Mouse (Mus musculus) layer of hippocampus, adult 9-10 months (tissue): ENCODE data around the gene Pth.

Source experiments
- DNase-seq: peaks from one replicate; pipeline ENCODE4 v3.0.0; 2022; ENCODE audit warnings: low spot score

Pth gene

DNA sequence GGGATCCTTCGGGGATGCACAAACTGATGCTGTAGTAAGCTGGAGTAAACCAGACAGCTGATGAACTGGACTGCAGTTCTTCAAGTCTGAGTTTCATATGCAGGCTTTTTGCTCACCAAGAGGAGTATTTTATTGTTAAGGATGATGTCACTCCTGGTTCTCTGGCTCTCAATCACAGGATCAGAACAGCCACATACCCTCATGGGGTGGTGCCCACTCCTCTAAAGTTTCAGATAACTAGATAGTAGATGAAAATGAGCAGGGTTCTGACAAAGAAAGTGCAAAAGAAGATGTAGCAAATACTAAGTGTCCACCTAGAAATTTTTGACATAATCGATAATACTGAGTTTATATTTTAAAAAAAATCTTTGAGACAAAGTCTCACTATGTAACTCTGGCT lies at the start of gene Pth:
Gene Pth, minus strand, starts transcription at position 101 of the 400 bp plus-strand sequence.
- DNase-seq = no peak

DNA sequence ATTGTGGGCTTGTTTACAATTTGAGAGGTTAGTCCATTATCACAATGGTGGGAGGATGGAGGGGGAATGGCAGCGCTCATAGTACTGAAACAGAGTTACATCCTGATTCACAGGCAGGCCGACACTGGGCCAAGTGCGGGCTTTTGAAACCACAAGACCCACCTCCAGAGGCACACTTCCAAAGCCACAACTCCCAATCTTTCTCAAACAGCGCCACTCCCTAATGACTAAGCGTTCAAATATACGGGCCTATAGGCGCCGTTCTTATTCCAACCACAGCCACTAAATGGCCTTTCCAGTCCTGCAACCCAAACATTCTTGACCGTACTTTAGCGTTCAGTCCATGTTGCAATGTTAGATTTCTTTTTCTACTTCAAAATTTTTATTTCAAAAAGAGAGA lies 47.9 kb upstream of the Pth start:
- no peak for DNase-seq

DNA sequence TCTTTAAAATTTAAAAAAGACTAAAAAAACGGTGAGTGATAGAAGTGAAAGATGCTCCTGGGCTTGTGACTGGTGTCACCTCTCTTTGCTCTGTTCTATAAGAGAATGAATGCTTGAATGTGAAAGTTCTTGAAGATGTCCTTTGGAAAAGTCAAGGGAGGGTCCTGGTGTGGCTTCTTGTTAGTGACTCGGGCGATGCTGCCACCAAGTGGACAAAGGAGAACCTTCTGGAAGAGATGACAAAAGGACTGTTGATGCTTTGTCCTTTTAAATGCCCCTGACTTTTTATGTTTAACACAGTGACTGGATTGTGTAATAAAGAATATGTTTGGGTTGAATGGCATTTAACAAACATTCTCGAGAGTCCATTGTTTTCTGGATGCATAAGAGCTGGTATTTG lies 45.9 kb upstream of the Pth start:
- peak; percentile 29 for DNase-seq

DNA sequence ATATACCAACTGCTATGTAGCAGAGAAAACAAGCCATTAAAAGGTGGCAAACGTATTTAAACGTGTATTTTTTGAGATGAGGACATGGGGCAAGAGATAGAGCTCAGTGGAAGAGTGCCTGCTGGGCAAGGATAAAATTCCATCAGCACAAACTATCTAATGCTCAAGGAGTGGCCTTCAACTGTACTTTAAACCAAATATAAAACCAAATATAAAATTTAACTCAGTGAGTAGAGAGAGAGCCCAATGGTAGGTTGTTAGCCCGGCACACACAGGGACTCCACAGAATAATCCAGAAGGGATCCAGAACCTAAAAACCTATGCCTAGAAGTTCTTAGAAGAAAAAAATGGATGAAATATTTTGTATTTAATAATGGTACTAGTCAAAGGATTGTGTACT lies 45.1 kb upstream of the Pth start:
- no peak for DNase-seq

DNA sequence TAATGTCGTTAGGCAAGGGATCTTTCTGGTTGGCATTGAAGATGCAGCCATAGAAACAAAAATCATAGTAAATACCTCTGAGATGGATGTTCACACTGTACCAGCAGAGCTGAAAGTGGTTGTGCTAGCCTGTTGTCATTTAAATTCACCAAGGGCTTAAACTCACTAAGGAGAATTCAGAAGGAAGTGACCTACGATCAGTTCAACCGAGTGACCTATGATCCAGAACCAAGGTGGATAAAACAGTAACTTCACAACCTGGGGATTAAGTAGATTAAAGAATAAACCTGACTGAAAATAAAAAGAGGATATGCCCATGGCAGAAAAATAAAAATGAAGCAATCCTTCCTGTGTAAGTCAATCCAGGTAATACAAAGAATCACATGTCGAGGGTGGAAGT lies 44.5 kb upstream of the Pth start:
- no peak for DNase-seq

DNA sequence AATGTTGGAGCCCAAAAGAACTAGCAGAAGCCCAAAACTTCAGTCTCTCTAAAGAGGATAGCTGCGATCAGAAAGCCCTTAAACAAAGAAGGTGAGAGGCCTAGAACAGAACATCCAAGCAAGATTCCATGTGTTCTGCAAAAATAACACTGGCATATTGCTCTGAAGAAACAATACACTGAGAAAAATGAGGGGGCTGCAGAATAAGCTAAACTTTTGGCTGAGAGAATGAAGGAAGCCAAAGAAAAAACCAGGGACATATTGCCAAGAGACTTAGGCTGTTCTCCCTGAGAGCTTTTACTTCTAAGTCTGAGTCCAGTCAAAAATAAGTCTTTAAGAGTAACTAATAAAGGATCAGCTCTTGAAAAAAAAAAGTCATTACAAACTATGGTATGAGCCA lies 32.4 kb upstream of the Pth start:
- DNase-seq = no peak

DNA sequence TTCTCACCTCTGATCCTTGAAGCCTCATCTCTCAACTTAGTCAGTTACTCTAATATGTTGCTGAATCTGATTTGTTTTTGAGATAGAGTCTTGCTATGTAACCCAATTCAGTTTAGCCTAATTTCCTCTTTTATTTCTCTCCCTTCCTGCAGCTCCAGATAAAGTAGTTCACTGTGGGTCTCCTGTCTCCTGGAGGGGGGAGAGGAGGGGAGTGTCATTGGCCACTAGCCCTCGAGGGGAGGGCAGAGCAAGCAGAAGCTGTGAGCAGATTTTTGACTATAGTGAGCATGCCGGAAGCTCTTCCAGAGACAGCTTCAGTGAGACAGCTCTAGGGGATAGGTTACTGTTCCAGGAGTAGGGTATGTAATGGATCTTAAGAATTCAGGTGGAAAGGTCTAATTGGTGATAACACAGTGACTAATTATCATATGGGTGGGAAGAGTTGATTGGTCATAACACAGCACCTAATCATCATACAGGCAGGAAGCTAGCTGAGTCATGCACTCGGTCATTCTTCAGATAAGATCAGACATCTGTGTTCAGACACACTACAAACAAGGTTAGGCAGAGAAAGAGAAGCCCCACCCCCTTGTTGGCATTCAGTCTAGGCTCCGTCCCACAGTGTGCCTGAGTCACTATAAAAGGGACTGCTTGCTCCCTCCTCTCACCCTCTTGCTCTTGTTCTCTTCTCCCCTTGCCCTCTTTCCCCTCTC lies 30.9 kb upstream of the Pth start:
- DNase-seq = no peak

DNA sequence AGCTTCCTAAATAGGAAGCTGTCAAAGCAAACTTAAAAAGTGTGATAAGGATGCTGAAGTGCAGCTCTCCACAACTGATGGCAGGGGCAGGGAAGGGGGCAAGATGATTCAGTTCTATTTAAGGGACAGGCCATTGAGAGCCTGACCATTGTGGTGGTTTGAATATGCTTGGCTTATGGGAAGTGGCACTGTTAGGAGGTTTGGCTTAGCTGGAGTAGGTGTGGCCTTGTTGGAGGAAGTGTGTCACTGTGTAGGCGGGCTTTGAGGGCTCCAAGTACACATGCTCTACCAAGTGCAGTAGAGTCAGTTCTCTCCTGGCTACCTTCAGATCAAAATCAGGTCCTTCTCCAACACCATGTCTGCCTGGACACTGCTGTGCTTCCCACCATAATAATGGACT lies 28.2 kb upstream of the Pth start:
- DNase-seq = no peak

DNA sequence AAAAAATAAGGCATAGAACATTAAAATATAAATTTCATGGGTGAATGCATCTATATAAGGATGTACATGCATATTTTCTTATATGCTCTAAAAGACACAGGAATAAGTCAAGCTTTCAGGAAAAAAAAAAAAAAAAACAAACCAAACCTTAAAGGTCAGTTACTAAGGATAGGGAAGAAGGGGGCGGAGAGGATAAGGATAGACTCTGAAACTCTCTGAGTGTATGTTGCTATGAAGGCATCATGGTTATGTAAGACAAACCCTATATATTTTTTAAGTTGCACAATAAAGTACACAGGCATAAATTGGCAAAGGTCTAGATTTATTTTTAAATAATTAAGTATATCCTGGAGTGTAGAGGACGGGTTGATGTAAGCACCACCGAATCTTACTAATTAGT lies 26.9 kb upstream of the Pth start:
- no peak for DNase-seq

DNA sequence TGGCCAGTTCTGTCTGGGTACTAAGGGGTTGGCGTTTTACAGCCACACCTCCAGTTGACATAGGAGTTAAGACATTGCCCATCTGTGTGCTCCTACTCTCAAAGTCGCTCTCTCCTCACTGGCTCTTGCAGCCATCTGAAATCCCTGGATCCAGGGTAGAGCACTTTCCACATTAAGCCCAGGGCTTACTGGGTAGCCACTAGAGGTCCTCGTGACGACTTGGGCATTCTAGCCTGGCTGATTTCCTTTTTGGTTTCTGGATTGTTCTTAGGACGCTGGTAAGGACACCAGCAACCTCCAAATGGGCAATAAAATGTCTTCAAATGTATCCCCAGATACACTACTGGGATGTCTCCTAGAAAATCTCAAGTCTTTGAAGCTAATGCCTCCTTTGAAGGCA lies 20.3 kb upstream of the Pth start:
- DNase-seq = no peak

DNA sequence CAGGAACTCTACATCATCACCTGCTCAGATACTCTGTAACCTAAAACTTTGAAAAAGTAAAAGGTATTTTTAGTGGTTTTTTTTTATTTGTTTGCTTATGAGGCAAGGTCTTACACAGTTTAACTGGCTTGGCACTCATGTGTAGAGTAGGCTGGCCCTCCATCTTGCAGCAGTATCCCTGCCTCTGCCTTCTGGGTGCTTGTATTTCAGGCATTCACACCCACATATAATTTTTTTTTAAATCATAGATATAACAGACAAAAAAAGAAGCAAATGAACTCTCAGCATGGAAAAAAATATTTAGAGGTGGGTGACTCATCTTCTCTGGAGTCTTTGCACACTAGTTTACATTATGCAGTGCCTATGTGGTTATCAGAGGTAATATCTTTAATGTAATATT lies 9.7 kb upstream of the Pth start:
- no peak for DNase-seq

DNA sequence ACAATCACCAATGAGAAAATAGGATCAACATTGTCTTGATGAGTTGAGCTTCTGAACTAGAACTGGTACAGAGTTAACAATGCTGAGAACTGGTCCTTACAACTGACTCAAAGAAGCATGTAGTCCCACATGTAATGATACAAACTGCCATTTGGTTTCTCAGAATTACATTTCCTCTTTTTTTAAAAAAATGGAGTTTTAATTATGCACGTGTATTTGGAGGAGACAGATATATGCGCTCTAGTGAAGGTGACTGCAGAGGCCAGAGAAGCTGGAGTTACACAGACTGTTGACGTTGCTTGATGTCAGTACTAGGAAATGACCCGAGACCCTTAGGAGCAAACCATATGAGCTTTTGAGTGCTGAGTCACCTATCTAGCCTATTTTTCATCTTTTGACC lies 8.3 kb upstream of the Pth start:
- no peak for DNase-seq

DNA sequence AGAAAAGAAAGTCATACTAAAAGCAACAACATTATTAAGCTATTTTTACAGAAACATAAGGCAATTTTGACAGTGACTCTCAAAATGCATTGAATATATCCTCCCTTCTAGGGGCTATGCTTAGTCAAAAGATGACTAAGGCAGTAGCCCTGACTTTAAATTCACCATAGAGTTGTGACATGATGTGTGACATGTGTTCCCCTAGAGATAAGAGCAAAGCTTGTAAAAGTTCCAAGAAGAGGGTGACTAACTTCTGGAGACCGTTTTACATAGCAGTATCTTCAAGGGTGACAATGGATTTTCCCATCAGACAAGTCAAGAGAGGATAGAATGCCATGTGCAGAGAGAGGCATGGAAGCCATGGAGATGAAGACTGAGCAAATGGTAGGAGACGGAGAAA lies 3.2 kb upstream of the Pth start:
- no peak for DNase-seq

DNA sequence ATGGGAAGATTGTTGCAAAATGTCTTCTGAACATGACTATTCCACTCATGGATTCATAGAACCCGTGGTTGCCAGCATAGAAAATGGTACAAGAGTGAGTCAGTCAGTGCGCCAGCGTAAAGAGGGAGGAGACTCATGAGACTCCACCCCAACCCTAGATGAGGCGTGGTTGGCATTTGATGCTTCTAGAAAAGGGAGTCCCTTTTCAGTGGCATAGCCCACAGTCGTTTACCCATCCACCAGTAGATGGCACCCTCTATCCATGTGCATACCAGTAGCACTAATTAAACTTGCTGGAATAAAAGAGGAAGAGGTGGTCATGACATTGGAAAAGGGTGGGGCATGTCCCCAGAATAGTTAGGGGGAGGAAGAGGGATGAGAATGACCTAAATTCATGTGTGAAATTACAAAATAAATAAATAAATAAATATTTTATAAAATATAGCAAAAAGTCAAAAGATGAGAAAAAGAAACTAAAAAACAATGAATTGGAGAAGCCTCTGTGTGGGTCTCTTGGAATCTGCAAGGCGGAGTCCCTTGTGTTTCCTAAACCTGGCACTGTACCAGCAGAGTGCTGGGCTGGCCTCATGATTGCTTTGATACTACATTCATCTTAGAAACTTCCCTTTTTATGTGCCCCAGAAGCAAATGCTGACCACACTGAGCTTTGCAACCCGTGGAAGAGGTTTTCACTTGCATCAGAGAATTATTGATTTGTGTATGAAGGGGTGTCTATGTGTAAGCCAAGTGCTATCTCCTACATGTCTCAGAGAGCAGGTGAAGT lies 10.3 kb downstream of the Pth start:
- DNase-seq = peak; percentile 38

DNA sequence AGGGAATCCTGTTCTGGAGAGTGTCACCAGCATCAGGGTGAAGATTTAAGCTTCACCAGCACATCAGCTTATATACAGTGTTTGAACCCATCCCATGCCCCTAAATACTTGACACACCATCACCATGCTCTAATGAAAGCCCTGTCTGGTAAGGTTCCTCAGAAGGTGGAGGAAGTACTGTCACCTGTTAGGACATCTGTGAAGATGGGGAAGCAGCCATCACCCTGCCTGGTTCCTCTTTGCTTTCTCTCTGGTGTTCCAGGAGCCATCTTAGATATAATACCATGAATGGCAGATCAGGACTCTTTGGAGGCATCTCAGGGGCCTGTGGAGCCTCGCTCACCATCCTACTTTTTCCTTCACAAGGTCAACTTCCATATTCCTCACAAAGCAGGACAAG lies 15.7 kb downstream of the Pth start:
- no peak for DNase-seq

DNA sequence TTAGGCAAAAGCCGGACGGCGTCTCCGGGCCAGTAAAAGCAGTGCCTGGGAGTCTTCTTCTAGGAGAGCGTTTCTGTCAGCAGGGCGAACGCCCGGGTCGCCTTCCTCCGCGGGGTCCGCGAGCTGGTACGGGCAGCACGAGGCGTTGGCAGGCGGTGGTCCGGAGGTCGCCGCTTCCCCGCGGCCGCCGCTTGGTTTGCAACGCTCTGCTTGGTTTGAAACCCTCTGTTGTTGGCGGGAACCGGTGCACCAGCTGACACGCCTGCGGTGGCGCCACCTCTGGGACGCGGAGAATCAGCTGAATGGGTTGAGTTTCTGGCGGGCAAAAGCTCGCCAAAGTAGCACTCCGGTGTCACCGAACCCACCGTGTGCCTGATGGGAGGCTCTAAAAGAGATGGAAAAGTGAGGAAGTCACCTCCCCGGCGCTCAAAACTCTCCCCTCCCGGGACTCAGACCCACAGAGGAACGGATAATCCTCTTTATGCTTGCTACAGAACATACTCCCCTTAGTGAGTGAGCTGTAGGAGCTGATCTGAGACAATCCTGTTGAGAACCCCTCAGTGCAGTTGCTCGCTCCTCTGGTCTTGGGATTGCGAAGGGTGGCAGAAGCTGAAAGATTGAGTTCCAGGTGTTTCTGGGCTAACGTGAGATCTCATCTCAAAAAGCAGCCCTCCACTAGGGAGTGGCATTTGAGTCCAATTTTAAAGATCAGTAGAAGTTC lies 18.6 kb downstream of the Pth start:
- no peak for DNase-seq

DNA sequence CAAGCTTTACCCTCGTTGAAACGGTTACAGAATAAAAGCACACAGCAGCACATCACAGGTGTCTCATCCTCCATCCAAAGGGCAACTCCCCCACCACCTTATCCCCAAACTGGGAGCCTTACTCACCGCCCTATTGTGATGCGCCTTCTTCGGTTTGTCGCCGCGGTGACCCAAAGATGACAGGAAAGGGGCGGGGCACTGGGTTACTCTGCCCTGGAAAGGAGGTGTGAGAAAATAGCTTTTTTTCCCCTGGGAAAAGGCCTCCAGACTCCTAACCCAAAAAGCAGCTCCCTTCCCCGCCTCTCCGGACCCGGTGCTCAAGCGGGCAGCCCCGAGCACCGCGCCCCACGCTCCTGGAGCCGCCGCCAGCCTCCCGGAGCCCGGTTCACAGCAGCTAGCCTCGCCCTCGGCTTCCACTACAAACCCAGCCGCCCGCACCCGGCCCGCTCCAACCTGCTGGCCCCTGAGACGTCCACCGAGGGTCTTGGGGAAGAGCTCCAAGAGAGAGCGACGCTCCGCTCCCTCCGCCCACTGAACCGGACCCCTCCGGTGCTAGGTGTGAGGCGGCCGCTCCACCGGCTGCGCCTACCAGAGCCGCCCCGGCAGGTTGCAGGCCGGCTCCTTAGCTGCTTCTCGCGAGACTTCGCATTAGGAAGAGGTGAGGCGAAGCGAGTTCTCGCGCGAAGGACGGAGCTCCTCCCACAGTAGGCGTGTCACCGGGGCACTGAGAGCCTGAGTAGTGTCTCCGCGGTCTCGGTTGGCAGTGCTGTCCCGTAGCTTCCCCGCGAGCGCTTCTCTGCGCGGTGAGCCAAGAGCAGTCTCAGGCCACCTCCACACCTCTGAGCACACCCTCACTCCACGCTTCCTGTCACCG lies 19.4 kb downstream of the Pth start, which contains the start of gene Btbd10:
Gene Btbd10, minus strand, starts transcription at position 647 of the 874 bp plus-strand sequence.
- DNase-seq = peak; percentile 85

DNA sequence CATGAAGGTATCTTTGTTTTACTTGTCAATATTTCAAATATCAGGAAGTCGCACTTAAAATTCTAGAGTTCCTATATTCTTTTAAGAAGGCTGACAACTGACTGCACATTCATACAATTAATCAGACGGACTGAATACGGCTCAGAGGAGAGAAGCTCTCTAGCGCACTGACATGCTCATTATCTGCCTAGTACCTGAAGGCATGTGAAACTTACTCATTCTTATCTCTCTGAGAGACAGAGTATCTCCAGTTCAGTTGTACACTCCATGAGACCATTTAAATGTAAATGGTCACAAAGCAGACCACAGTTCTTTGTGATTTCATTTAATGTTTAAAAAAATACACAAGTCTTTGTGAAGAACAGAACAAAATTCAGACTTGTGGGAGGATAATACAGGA lies 20.9 kb downstream of the Pth start:
- no peak for DNase-seq

DNA sequence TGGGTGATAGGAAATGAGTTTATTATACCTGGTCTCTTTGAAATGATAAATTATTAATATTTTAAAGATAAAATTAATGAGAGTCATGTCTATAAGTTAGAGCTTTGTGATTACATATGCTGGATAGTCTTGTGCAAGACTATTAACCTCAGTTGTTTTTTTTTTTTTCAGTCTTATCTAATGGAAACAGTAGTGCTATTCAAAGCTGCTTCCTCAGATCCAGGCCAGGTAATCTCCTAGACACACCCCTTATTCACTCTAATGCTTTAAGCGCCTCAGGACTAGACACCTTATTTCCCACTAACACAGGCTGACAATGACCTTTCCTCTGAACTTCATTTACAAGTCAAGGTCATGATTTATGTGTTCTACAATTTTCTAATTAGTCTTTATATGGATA lies 39.3 kb downstream of the Pth start:
- DNase-seq = no peak

DNA sequence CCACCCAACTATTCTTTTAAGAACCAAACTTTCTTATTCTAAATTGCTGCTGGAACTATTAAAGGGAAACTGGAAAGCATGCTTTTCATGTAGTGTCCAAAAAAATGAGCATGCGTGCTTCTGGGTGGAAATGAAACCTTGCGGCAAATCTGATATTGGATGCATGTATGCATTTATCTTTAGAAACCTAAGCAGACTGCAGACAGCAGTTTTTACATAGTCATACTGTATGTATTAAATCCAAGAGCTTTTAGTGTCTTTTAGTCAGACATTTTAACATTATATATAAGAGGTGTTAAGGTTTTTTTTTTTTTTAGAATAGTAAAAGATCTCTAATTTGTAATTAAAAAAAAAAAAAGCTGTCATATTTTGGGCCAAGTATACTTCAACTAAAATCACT lies 40.7 kb downstream of the Pth start:
- DNase-seq = no peak

DNA sequence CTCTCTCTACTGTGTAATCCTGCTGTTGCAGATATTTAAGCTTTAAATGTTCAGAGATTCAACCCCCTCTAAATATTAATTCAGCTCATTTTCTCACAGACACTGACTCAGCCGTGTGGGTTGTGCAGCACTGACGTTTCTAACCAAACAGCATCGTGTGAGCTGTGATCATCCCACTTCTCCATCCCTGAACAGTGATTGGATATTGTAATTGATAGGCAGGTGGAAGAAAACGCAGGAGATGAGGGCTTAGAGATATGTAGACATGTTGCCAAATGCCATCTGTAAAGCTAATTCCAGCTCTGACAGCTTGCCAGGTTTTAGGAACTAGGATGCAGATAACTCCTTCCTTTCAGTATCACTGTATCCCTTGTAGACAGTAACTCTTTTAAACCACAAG lies 41.1 kb downstream of the Pth start:
- peak; percentile 83 for DNase-seq
